25 mouse cellular contexts compared by ENCODE assay signal in the genomic region with DNA sequence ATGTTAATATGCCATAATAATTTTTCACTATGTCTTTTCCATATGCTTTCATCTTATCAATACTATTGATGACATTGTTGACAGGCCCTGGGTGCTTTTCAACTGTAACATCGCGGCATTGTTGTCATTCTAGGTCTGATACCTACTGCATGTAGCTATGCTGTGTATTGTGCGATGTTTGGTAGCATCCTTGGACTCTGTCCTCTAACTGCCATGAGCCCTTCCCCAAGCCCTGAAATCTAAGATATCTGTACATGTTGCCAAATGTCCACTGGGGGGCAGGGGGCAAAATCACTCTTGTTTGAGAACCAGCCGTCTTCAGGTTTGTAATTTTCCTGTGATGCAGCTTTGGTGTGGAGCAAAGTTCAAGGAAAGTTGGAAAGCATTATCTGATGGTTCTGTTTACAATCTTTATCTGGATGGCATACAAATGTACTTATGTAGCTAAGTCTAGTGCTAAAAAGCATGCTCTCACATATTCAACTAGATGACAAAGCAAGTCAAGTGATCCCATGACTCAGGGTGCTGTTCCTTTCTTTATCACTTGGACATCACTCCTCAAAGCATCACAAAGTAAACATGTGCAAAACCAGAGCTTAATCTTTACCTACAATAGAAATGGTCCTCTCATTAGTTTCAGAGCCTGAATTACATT. TPM values are rescaled to one million over a fixed set of nuclear protein-coding genes. Genes with fewer than 3 reads are reported as not detected.
DNase-seq lines count a peak whose midpoint lies in the region; ATAC-seq and TF ChIP-seq lines count a peak whose summit lies in the region.
"Had no signal": no experiment of that assay in that cellular context is flagged by ENCODE, and none has a peak within 500 bp of the region (broad histone marks: within the 10 kb centered on the region; RNA-seq: fewer than 3 reads in every experiment).

No protein-coding gene starts in this region.

- peak; percentile 34 for DNase-seq in liver, adult 2 months (ENCODE audit: extremely low read depth, low read depth, low spot score)
- DNase-seq in liver, postnatal 0 days: no peak
- DNase-seq in urinary bladder, postnatal 14 days (ENCODE audit: low spot score): peak; percentile 11
- no peak for DNase-seq in urinary bladder, adult 2 months (ENCODE audit: low spot score)
- DNase-seq in heart, postnatal 4 days: no peak
- DNase-seq in embryo, embryonic 10.5 days (ENCODE audit: low spot score): no peak
- DNase-seq: adrenal gland, adult 8-10 months; adrenal gland, postnatal 36 days; B cell, adult 2 months; cerebellum, adult 11 months; cerebellum, adult 8-10 months; cerebellum, postnatal 25 days; gastrocnemius, postnatal 14 days; heart, adult 2 months; heart, postnatal 14 days had no signal

- H3K9me3 ChIP-seq in liver, postnatal 0 days (ENCODE audit: low read length): no peaks in the 10 kb centered on the region
- no peaks in the 10 kb centered on the region for H3K9me3 ChIP-seq in intestine, embryonic 16.5 days (ENCODE audit: control insufficient read depth, low read length)
- H3K9me3 ChIP-seq: embryonic facial prominence, embryonic 13.5 days; forebrain, embryonic 12.5 days; heart, embryonic 15.5 days; hindbrain, embryonic 10.5 days had no signal

- no peak overlapping the region for H3K27ac ChIP-seq in liver, adult 2 months (replicated peaks; ENCODE audit: insufficient read depth, low read depth, low read length)
- H3K27ac ChIP-seq in liver, postnatal 0 days (ENCODE audit: low read depth): no peak overlapping the region
- H3K27ac ChIP-seq in intestine, embryonic 16.5 days (ENCODE audit: low read length): no peak overlapping the region
- H3K27ac ChIP-seq: embryonic facial prominence, embryonic 13.5 days; forebrain, embryonic 12.5 days; heart, adult 2 months; heart, embryonic 15.5 days; hindbrain, embryonic 10.5 days; hindbrain, embryonic 14.5 days had no signal

- H3K4me2 ChIP-seq in liver, postnatal 0 days (ENCODE audit: low read depth, low read length): no peak overlapping the region
- no peak overlapping the region for H3K4me2 ChIP-seq in intestine, embryonic 16.5 days (ENCODE audit: low read depth, low read length)
- H3K4me2 ChIP-seq: embryonic facial prominence, embryonic 13.5 days; forebrain, embryonic 12.5 days; heart, embryonic 11.5 days; heart, embryonic 15.5 days; hindbrain, embryonic 14.5 days had no signal

- TF ChIP-seq EP300 in liver, postnatal 0 days (IDR thresholded peaks at IDR 0.05; ENCODE audit: low read depth): no peak

- H3K9ac ChIP-seq in liver, adult 2 months (ENCODE audit: low read depth, low read length): no peak overlapping the region
- H3K9ac ChIP-seq in liver, postnatal 0 days (replicated peaks): no peak overlapping the region
- no peak overlapping the region for H3K9ac ChIP-seq in intestine, embryonic 16.5 days (ENCODE audit: low read depth, low read length)
- H3K9ac ChIP-seq: embryonic facial prominence, embryonic 13.5 days; forebrain, embryonic 12.5 days; heart, embryonic 15.5 days; hindbrain, embryonic 14.5 days had no signal

- H3K4me3 ChIP-seq in liver, adult 2 months (ENCODE audit: insufficient read depth, low read depth, low read length): no peak overlapping the region
- no peak overlapping the region for H3K4me3 ChIP-seq in liver, postnatal 0 days (ENCODE audit: low read depth, low read length)
- no peak overlapping the region for H3K4me3 ChIP-seq in intestine, embryonic 16.5 days (ENCODE audit: low read length)
- H3K4me3 ChIP-seq: embryonic facial prominence, embryonic 13.5 days; forebrain, embryonic 12.5 days; heart, adult 2 months; heart, embryonic 15.5 days; hindbrain, embryonic 10.5 days had no signal

- no peak for ATAC-seq in liver, postnatal 0 days
- peak; percentile 88 for ATAC-seq in intestine, embryonic 16.5 days
- ATAC-seq: CD4-positive, CD25-positive, alpha-beta regulatory T cell, adult 4 months; forebrain, embryonic 16.5 days; Patski had no signal

- H3K27me3 ChIP-seq in liver, adult 2 months (ENCODE audit: control insufficient read depth, insufficient read depth, low read length): no peaks in the 10 kb centered on the region
- no peaks in the 10 kb centered on the region for H3K27me3 ChIP-seq in liver, postnatal 0 days (ENCODE audit: insufficient read depth, low read length)
- no peaks in the 10 kb centered on the region for H3K27me3 ChIP-seq in intestine, embryonic 16.5 days (replicated peaks; ENCODE audit: control insufficient read depth, insufficient read depth, low read length)
- H3K27me3 ChIP-seq: embryonic facial prominence, embryonic 13.5 days; forebrain, embryonic 12.5 days; heart, embryonic 15.5 days had no signal

- H3K36me3 ChIP-seq in liver, adult 2 months (ENCODE audit: control insufficient read depth, insufficient read depth, low read length): no peaks in the 10 kb centered on the region
- no peaks in the 10 kb centered on the region for H3K36me3 ChIP-seq in liver, postnatal 0 days (replicated peaks; ENCODE audit: insufficient read depth, low read length)
- no peaks in the 10 kb centered on the region for H3K36me3 ChIP-seq in intestine, embryonic 16.5 days (ENCODE audit: control insufficient read depth, insufficient read depth, low read length)
- H3K36me3 ChIP-seq: embryonic facial prominence, embryonic 13.5 days; forebrain, embryonic 12.5 days; heart, embryonic 15.5 days; hindbrain, embryonic 10.5 days had no signal

- TF ChIP-seq POLR2A in liver, adult 2 months (IDR thresholded peaks at IDR 0.05; ENCODE audit: extremely low read depth, insufficient read depth, low read length): no peak

- WGBS in liver, adult 2 months: 32% methylated on average over 4 of the region's 4 CpGs
- 56% methylated on average over 4 of the region's 4 CpGs for WGBS in liver, postnatal 0 days (ENCODE audit: insufficient replicate concordance)
- 73% methylated on average over 4 of the region's 4 CpGs for WGBS in intestine, embryonic 16.5 days

- H3K4me1 ChIP-seq in liver, adult 2 months (ENCODE audit: control insufficient read depth, insufficient read depth, low read length): peaks cover 4% of the 10 kb centered on the region; the same call in 1 of the 2 replicates
- 0 out of 2 replicates have a peak, but pooled peaks cover 4% of the 10 kb centered on the region for H3K4me1 ChIP-seq in liver, postnatal 0 days (ENCODE audit: insufficient read depth)
- no peaks in the 10 kb centered on the region for H3K4me1 ChIP-seq in intestine, embryonic 16.5 days (ENCODE audit: control insufficient read depth, insufficient read depth, low read length)
- H3K4me1 ChIP-seq: embryonic facial prominence, embryonic 13.5 days; forebrain, embryonic 12.5 days; heart, embryonic 15.5 days; hindbrain, embryonic 10.5 days had no signal

- no peak for TF ChIP-seq CTCF in liver, adult 2 months (IDR thresholded peaks at IDR 0.05; ENCODE audit: low read depth, low read length)
- TF ChIP-seq CTCF in liver, postnatal 0 days (IDR thresholded peaks at IDR 0.05; ENCODE audit: low read depth): no peak; the same call in 1 of the 2 replicates

- no peaks in the 10 kb centered on the region for H3K79me2 ChIP-seq in liver, adult 2 months (ENCODE audit: control insufficient read depth, insufficient read depth, low read length)

RNA-seq across cellular contexts. Expression of gene Ing3, which starts 11.3 kb away (rescaled TPM):
- total RNA-seq in liver, adult 2 months (2014; rRNA removed): 6.4 and 7.9 TPM in 2 replicates
- 3.3 and 3.6 TPM in 2 replicates for polyA plus RNA-seq in liver, adult 2 months (2012; rRNA removed)
- polyA plus RNA-seq in liver, postnatal 0 days (2015; fragmentation: Nextera tagmentation; extraction: Ambion mirVana): 12.0 and 15.0 TPM in 2 replicates
- 15.5 and 16.1 TPM in 2 replicates for polyA plus RNA-seq in urinary bladder, adult 2 months (2012; rRNA removed)
- 40.6 and 41.4 TPM in 2 replicates for polyA plus RNA-seq in intestine, embryonic 16.5 days (2015; fragmentation: Nextera tagmentation; extraction: Ambion mirVana)
- 10 to 100 TPM; 17.4 to 18.3 TPM for total RNA-seq in heart, postnatal 4 days (2021)

RNA-seq across cellular contexts. Expression of gene Cped1, which starts 47.6 kb away (rescaled TPM):
- total RNA-seq in liver, adult 2 months (2014; rRNA removed): 59.8 and 63.6 TPM in 2 replicates
- polyA plus RNA-seq in liver, adult 2 months (2012; rRNA removed): 6.0 and 6.9 TPM in 2 replicates
- polyA plus RNA-seq in liver, postnatal 0 days (2015; fragmentation: Nextera tagmentation; extraction: Ambion mirVana): 8.2 and 8.9 TPM in 2 replicates
- polyA plus RNA-seq in urinary bladder, adult 2 months (2012; rRNA removed): 28.5 and 33.2 TPM in 2 replicates
- 16.8 and 17.6 TPM in 2 replicates for polyA plus RNA-seq in intestine, embryonic 16.5 days (2015; fragmentation: Nextera tagmentation; extraction: Ambion mirVana)
- total RNA-seq in heart, postnatal 4 days (2021): 1 to 10 TPM; 7.2 to 9.9 TPM

Comparison
In these comparisons a context has a peak if more than half of its experiments do, and no peak if none do; other contexts are left out.
1. DNase-seq: peak in liver, adult 2 months (single experiment) and urinary bladder, postnatal 14 days (single experiment); none in liver, postnatal 0 days (single experiment), urinary bladder, adult 2 months (single experiment), heart, postnatal 4 days (single experiment) and embryo, embryonic 10.5 days (single experiment).